Mouse (Mus musculus): Measurements from ENCODE around the gene Fut4.
"Not testable (repeated sequence)": the region's sequence is repeated elsewhere in the genome, so short reads cannot be mapped to it uniquely, and the experiment has no call there.

The Fut4 gene

GRCm38 (mm10) chr9:14724755-14725420, 27.3 kb downstream of the Fut4 start:
- no peak for DNase-seq

GRCm38 (mm10) chr9:14721610-14722009, 30.6 kb downstream of the Fut4 start:
- no peak for DNase-seq

DNA sequence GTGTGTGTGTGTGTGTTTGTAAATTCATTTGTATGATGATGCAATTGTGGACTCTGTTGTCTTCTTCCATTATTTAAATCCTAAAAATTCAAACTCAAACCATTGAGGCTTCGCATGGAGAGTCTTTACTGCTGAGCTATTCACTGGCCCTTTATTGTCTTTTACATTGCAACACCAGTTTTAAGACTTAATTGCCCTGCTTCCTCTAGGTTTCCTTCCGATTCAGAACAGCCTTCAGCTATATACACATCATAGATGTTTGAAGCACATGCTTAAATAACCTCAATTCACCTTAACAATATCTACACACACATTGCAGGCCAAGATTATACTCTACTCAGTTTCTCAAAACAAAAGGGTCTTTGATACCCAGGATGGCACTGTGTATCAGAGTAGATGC, 31.8 kb downstream of the Fut4 start:
- DNase-seq: no peak

DNA sequence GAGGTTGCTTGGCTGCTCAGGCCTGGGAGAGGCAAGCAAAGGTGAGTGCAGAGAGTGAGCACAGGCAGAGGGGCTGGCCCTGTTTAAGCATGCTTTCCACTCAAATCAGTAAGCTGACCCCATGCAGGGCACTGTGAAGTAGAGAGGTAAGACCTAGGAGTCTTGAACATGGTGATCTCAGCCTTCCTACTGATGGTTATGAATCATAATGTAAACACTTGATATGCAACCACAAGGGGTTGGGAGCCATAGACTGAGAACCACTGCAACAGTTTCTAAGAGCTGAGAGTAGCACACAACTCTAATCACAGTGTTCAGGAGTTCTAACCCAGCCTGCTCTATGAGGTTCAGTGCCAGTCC, 33.9 kb downstream of the Fut4 start:
- DNase-seq: no peak

GRCm38 (mm10) chr9:14717689-14718331, 34.4 kb downstream of the Fut4 start:
- no peak for DNase-seq

- no peak for DNase-seq
These were observed 36.9 kb downstream of the Fut4 start for GRCm38 (mm10) chr9:14715258-14715657.

- DNase-seq: no peak
These were observed 41.3 kb downstream of the Fut4 start for GRCm38 (mm10) chr9:14710910-14711309.

DNA sequence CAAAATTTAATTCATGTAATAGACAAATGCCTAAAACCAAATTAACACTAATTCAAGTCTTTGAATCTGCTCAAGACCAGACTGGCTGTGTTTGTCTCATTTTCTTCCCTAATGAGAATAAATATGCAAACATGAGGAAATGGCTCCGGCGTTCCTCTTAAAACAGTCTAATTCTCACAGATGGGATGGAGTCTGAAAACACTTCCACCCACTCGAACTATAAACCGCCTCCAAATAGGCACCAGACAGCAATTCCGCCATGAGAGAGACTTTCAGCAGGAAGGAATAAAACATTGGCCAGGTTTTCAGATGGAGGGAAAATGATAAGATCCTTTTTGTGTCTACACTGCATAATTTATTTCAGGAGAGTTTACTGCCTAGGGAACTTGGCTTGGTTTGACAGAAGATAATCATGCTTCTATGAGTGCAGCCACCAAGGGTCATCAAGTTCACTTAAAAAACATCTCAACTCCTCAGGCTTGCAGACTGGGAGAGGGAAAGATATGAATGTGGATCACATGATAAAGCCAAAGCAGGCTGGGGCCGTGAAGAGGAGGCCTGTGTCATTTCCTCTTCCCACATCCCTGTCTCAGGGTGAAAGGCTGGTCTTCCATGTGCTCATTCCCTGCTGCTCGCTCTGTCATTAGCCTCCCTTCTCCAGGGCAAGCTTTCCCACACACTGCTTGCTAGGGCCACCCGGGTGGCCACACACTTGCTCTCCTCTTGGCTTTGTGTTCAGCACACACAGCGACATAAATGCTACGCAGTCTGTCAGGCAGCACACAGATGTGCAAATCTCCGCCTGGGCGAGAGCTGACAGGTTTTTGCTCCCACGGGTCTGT, 46.7 kb downstream of the Fut4 start:
- no peak for DNase-seq

DNA sequence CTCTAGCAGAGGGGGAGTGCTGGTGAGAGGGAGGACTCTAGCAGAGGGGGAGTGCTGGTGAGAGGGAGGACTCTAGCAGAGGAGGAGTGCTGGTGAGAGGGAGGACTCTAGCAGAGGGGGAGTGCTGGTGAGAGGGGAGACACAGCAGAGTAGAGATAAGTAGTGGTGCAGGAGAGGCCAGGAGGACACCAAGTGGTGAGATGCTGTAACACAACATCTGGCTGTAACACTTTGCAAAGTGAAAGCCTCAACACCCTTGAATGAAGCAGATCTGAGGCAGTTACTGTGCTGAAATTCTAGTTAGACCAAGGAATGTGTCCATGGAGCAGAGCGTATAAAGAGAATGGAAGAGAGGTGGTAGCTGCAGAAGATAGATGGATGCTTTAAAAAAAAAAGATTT, 51.4 kb downstream of the Fut4 start:
- DNase-seq: not testable (repeated sequence)

DNA sequence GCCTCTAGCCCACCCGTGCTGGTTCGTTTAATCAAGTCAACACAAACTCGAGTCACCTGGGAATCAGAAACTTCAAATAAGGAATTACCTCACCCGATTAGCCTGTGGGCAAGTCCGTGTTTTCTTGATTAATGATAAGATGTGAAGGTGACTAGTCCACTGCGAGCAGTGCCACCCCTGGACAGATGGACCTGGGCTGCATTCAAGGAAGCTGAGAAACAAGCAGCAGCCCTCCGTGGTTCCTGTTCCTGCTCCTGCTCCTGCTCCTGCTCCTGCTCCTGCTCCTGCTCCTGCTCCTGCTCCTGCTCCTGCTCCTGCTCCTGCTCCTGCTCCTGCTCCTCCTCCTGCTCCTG, 52.9 kb downstream of the Fut4 start:
- no peak for DNase-seq

GRCm38 (mm10) chr9:14698582-14699287, 53.5 kb downstream of the Fut4 start:
- peak; percentile 79 to 85 for DNase-seq

Data from cerebellum, postnatal 36 days (tissue).